Mouse (Mus musculus): ENCODE measurements at regions not wholly inside any gene's neighbourhood (a gene's known extent, or its start where the extent isn't known, plus 50 kb on each side); places are given as distances from the start of the nearest gene placed in this dataset.

DNA sequence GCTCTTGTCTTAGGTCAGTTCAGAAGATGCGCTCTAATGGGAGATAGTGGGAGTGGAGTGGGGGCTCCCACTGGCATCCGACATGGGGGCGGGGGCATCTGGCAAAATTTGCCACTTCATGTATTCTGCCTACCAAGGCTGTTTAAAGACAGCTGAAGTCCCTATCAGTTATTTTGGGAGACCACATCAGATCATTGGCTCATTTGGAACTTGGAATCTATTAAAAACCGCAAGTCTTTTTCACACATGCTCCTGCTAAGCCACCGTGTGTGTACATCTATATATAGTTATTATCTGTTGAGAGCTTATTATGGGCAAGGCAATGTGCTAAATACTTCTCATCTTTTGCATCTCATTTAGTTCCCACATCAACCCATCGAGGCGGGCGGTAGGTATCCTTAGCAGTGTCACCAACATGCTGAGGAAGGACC is 95.0 kb upstream of the 1700024P04Rik start:
- TF ChIP-seq POLR2A (IDR thresholded peaks at IDR 0.05; ENCODE audit: low read depth, low read length) = no peak
- TF ChIP-seq CTCF (conservative IDR thresholded peaks at IDR 0.05; ENCODE audit: insufficient read depth, insufficient read length, low read depth, low read length) = no peak

Measured in kidney, adult 2 months (tissue).